Mouse (Mus musculus) effector memory CD4-positive, alpha-beta T cell, adult 7 months (primary cell): ENCODE data around the gene Hamp2. TPM values are rescaled to one million over a fixed set of nuclear protein-coding genes. Genes with fewer than 3 reads are reported as not detected.

Experiments
- polyA plus RNA-seq: library from polyadenylated mRNA; unstranded; fragments of 100-300 nt; shearing (Covaris generic); gene quantifications from one replicate; pipeline ENCODE4 v1.2.1, GENCODE M21; 2017

Gene Hamp2
- polyA plus RNA-seq = not detected

GRCm38 (mm10) chr7:30924581-30924980 lies at the start of gene Hamp2:
Gene Hamp2 (minus strand): TSS chr7:30924681.

GRCm38 (mm10) chr7:30973501-30974289 lies 49.2 kb upstream of the Hamp2 start, which contains the start of gene Fam187b:
Gene Fam187b (plus strand): TSS chr7:30973790.

GRCm38 (mm10) chr7:30973251-30973500 lies 48.7 kb upstream of the Hamp2 start, which contains the start of gene Lsr:
Gene Lsr (minus strand): TSS chr7:30973464.

GRCm38 (mm10) chr7:30956756-30957366 lies 32.4 kb upstream of the Hamp2 start, which contains the start of gene Usf2:
Gene Usf2 (minus strand): TSS chr7:30956803.

GRCm38 (mm10) chr7:30943909-30944635 lies 19.6 kb upstream of the Hamp2 start, which contains the start of gene Hamp:
Gene Hamp (minus strand): TSS chr7:30944032.

GRCm38 (mm10) chr7:30914732-30915131 lies 9.7 kb downstream of the Hamp2 start, which contains the start of gene Mag:
Gene Mag (minus strand): TSS chr7:30914873.

GRCm38 (mm10) chr7:30880176-30880575 lies 44.3 kb downstream of the Hamp2 start, which contains the start of gene Cd22:
Gene Cd22 (minus strand): TSS chr7:30880342.

Other genes starting within 250 kb of the Hamp2 start
- gene 2200002J24Rik, start 225.8 kb downstream of the Hamp2 start, polyA plus RNA-seq = not detected
- not detected for gene Atp4a, start 212.5 kb downstream of the Hamp2 start, polyA plus RNA-seq
- gene Tmem147, start 195.1 kb downstream of the Hamp2 start, polyA plus RNA-seq = 66.4 TPM
- 1.1 TPM for gene Gapdhs, start 181.0 kb downstream of the Hamp2 start, polyA plus RNA-seq
- 1.2 TPM for gene Sbsn, start 173.2 kb downstream of the Hamp2 start, polyA plus RNA-seq
- not detected for gene Dmkn, start 160.9 kb downstream of the Hamp2 start, polyA plus RNA-seq
- gene Krtdap, start 136.8 kb downstream of the Hamp2 start, polyA plus RNA-seq = not detected
- 0.27 TPM for gene Ffar2, start 100.9 kb downstream of the Hamp2 start, polyA plus RNA-seq
- gene Ffar3, start 68.5 kb downstream of the Hamp2 start, polyA plus RNA-seq = not detected
- gene Ffar1, start 63.1 kb downstream of the Hamp2 start, polyA plus RNA-seq = not detected
- 26.8 TPM for gene Cd22, start 44.3 kb downstream of the Hamp2 start, polyA plus RNA-seq
- gene Mag, start 9.8 kb downstream of the Hamp2 start, polyA plus RNA-seq = 0.26 TPM
- gene Hamp, start 19.4 kb upstream of the Hamp2 start, polyA plus RNA-seq = not detected
- gene Usf2, start 32.1 kb upstream of the Hamp2 start, polyA plus RNA-seq = 14.3 TPM
- gene Lsr, start 48.8 kb upstream of the Hamp2 start, polyA plus RNA-seq = 9.2 TPM
- gene Fam187b, start 49.1 kb upstream of the Hamp2 start, polyA plus RNA-seq = 0.33 TPM
- 1,577 TPM for gene Fxyd5, start 117.8 kb upstream of the Hamp2 start, polyA plus RNA-seq
- 0.85 TPM for gene Fxyd7, start 126.8 kb upstream of the Hamp2 start, polyA plus RNA-seq
- not detected for gene Fxyd1, start 132.5 kb upstream of the Hamp2 start, polyA plus RNA-seq
- not detected for gene Lgi4, start 134.7 kb upstream of the Hamp2 start, polyA plus RNA-seq
- not detected for gene Fxyd3, start 152.0 kb upstream of the Hamp2 start, polyA plus RNA-seq
- gene Hpn, start 190.6 kb upstream of the Hamp2 start, polyA plus RNA-seq = not detected
- gene Scn1b, start 202.3 kb upstream of the Hamp2 start, polyA plus RNA-seq = not detected
- gene Gramd1a, start 231.2 kb upstream of the Hamp2 start, polyA plus RNA-seq = 372 TPM